Mouse (Mus musculus) fibroblast of lung, adult 2 months (primary cell): ENCODE measurements around the gene Ppbp.
"Not testable (repeated sequence)": the region's sequence is repeated elsewhere in the genome, so short reads cannot be mapped to it uniquely, and the experiment has no call there.

ENCODE experiments used
- DNase-seq: peaks from one replicate; pipeline ENCODE4 v3.0.0-alpha.2; 2011; ENCODE audit warnings: low read depth

Gene Ppbp

DNA sequence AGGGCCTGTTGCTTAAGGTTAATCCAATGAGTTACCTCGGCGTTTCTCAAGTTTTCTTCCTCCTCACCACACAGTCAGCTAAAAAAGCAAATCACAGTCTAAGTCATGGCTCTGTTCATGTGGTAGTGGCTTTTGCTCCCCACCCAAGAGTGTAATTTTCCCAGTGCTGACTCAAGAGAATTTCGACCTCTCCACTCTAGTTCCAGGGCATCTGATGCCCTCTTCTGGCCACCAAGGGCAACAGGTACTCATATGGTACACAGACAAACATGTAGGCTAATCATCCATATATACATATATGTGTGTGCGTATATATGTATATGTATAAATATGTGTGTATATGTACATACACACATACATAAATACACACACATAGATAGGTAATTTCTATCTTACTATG, 19.8 kb downstream of the Ppbp start:
- DNase-seq = no peak

DNA sequence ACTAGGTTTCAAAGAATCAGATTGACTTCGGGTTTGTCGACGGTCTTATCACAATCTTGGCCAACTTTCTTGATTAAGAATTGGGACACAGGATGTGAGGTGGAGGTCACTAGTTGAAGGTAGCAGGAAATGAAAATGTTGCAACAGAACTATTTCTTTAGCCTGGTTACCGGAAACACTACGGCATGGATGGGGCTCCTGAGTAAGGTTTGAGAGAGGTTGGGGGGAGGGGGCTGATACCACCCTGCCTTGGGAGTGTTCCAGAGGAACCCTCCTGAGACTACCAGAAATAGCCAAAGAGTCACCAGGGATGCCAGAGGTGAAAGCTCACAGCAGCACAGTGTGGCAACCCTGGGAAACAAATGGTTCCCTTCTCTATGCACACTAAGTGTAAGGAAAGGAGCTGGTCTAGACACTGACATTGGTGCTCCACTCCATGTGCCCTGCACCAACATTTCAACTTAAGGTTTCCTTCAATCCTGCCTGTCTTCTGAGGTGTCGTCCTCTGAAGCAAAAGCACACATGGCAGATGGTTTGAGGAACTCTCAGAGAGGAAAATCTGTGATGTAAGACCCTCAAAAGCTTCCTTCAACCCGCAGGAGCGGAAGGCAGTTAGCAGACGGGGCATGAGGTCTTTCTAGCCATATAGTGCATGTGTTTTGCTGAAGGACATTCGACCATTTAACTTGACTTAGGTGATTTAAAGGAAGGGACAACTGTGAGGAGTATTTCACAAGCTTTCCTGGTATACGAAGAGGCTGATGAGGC, 21.2 kb downstream of the Ppbp start:
- DNase-seq = no peak

- no peak for DNase-seq
These were observed 21.8 kb downstream of the Ppbp start for GRCm38 (mm10) chr5:90790074-90790502.

DNA sequence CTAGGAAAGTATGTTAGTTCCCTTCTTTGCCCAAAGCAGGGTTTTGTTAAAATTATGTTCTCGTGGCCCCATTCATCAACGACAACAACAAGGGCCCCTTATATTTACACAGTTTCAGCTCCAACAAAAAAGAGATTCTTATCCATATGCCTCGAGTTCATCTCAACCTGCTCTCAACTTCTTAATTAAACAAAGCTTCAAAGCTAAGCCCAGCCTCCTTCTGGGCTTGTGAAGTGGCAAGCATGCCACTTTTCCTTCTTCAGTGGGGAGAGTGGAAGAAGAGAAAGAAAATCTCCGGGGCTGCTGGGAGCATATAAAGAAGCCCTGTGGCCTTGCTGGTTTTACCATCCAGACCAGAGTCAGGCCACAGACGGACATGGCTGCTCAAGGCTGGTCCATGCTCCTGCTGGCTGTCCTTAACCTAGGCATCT, 25.9 kb downstream of the Ppbp start, which contains the start of gene Cxcl15:
Gene Cxcl15 (plus strand): TSS at position 340 of the 431 bp plus-strand sequence.
- DNase-seq = no peak

- not testable (repeated sequence) for DNase-seq
These were observed 27.1 kb downstream of the Ppbp start for GRCm38 (mm10) chr5:90795392-90795791.

GRCm38 (mm10) chr5:90804574-90804973, 36.3 kb downstream of the Ppbp start:
- DNase-seq = no peak

DNA sequence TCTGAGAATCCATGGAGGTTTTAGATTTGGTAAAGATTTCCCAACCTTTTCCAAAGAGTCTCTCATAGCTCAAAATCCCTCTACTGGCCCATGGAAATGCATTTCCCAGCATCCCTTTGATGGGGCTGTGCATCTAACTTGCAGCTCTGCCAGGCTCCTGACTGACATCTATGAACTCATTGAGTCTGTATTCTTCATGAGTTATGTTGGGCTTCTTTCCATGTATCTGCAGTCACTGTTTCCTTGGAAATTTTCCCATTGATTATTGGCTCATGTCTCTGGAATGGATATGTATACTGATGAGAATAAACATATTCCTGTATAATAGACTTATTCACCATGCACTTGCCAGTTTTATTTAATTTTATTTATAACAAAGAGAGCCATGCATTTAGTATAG, 37.7 kb downstream of the Ppbp start:
- no peak for DNase-seq

DNA sequence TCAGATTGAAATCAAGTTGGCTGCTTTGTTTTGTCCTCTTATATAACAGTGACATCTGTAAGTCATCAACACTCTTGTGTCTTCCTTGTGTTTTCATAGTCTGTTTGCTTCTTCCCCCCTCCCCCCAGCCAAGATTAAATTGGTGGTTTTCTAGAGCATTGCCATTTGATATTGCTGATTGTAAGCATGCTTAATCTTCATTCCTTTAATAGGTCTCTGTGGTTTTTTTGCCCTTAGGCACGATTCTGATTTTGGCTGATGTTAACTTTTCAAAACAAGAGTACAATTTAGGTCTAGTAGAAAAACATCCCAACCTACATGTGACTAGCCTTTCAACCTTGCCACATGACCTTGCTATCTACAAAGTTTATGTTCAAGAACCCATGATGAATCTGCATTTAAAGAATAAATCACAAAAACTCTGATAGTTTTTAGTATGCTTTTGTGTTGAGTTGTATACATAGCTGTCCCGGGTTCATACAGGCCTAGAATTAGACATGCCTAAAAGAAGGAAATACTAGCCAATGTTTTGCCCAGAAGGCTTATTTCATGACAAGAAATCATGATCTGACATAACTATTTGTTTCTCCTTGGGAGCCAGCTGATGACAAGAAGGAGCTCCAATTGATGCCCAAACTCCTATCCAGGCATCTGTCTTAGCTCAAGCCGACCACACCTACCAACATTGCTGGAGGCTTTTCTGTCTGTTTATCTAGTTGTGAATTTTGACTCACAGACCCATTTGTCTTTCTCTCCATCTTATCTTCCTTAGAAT, 39.0 kb downstream of the Ppbp start:
- DNase-seq = no peak
